Mouse (Mus musculus) cerebellum, adult 11 months (tissue): ENCODE measurements around the gene Tmem88.

Experiments
- DNase-seq: peaks from one replicate; pipeline ENCODE4 v3.0.0; 2022

Tmem88 gene

DNA sequence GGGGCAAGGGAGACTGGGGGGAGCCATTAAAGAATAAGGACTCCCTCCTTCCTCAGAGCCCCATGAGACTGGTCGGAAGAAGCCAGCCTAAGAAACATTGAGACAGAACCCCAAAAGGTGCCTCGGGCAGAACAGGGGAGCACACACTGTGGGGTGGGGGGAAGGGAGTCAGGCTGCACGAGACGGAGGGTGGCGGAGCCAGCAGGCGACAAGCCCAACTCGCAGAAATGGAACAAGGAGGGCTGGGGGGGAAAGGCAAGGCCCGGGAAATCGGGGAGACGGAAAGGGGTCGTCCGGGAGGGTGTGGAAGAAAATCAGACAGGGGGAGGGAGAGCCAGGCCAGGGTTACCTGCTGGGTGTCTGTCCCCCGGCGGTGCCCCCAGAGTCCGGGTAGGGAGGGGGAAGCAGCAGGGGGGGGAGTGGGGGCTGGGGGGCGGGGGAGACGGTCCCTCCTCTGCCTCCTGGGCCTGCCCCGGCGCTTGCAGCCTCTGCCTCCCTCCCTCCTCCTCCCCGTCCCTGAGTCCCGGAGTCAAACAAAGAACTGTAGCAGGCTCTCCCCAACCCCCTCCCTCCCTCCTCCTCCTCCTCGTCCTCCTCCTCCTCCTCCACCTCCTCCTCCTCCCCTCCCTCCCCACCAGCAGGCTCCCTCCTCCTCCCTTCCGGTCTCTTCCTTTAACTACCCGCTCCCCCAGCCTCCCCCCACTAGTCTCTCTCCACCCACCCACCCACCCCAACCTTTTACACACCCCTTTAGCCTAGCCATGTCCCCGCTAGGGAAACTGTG, 17.8 kb upstream of the Tmem88 start:
- DNase-seq, result peak; percentile 67

DNA sequence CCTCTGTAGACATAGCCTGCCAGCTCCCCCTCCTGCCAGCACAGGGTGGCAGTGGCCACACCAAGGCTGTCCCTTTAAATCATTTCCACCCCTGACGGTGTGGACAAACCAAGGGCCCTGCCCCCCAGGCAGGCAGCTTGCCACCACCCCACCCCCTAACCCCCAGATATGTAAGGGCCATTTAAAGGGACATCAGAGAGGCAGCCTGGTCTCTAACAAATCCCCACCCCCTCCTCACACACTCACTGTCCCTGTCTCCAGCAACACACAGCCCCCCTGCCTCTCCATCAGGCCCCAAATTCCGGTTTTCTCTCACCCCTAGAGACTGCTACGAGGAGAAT, 17.3 kb upstream of the Tmem88 start:
- peak; percentile 76 for DNase-seq

DNA sequence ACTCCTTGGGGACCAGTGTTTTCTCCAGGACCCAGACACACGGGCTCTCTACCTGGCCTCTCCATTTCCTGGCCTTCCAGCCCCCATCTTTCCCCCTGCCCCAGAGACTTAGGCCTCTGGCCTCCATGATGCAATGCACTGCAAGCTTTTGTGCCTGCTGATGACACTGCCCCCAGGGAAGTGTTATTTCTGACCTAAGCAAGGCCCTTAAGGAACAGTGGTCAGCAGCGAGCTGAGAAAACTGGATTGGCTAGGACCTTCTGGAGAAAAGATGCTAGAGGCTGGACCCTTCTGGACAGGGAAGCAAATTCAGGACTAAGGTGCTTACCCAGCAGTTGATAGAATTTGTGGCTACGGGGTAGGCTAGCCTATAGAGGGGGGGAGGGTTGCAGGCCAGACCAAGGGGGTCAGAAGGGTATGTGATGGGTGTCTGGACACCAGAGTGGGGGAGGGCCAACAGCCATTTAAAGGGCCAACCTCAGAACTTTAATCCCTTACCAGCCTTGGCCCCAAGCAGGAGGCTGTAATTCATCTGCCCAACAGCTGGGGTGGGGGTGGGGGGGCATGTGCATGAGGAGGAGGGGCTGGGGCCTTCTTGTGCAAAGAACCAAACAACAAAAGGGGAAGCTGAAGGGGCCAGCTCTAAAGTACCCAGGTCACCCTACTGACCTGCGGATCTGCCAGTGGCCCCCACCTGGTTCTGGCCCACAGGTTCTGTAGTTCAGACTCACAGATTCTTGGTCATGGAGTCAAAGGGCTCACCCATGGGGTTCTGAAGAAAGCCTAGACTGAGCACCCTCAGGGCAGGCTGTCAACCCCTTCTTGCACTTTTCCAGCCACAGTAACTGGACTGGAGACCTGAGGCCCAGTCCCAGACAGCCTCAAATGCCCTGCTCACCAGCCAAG, 16.6 kb upstream of the Tmem88 start:
- DNase-seq, result peak; percentile 27

- DNase-seq, result peak; percentile 73
Observed at GRCm38 (mm10) chr11:69413221-69414181, 15.5 kb upstream of the Tmem88 start, which contains the start of gene Kdm6b. Kdm6b (minus strand) TSS chr11:69413675.

GRCm38 (mm10) chr11:69412548-69412947, 14.5 kb upstream of the Tmem88 start:
- no peak for DNase-seq

GRCm38 (mm10) chr11:69411538-69412203, 13.6 kb upstream of the Tmem88 start:
- peak; percentile 61 for DNase-seq

DNA sequence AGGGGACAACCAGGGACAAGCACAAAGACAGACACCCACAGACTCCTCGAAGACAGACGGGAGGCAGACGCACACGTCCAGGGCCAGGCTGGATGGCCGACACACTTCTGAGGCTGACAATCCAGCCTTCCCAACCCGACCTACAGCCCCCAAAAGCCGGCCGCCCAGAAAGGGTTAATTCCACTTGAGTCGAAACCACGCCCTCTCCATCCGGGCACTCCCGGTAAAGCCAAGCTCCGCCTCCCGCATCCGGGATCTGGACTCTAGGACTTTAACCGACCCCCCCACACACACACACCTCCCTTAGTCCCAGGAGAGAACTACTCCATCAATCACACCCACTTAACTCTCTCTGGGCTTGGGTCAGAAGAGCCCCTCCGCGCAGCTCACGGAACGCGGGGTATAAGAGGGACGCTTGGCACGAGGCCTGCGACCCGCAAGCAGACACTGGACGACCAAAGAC, 13.1 kb upstream of the Tmem88 start:
- DNase-seq, result peak; percentile 93

DNA sequence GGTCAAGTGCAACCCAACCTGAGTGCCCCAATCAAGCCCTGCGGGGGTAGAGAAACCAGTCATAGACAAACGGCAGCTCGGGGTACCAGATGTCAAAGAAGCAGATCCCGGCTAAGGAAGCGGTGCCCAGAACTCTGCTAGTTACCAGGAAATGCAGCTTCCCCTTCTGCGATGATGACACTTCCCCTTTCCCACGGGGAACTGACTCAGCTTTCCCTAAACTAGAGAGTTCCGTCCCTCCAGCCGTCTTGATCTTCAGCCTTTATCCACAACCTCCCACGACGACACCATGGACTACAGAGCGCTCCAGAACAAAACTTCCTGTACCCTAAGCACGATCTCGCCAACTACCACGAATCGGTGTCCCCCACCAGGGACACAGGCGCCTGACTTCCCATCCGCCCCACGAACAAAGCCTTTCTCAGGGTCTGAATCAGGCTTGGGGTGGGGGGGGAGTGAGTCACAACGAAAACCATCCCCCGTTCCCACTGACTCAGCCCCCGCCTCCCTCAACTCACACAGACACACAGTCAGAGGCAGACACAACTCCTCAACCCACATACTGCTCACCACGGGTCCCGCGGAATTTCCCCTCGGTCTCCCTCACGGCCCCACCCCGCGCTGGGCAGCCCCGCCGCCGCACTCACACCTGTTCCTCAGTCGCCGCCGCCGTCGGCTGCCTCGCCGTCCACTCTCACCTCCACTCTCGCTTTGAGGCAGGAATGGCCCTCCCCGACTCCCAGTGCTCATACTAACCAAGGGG, 12.5 kb upstream of the Tmem88 start:
- no peak for DNase-seq

GRCm38 (mm10) chr11:69410045-69410309, 11.9 kb upstream of the Tmem88 start:
- DNase-seq, result no peak

DNA sequence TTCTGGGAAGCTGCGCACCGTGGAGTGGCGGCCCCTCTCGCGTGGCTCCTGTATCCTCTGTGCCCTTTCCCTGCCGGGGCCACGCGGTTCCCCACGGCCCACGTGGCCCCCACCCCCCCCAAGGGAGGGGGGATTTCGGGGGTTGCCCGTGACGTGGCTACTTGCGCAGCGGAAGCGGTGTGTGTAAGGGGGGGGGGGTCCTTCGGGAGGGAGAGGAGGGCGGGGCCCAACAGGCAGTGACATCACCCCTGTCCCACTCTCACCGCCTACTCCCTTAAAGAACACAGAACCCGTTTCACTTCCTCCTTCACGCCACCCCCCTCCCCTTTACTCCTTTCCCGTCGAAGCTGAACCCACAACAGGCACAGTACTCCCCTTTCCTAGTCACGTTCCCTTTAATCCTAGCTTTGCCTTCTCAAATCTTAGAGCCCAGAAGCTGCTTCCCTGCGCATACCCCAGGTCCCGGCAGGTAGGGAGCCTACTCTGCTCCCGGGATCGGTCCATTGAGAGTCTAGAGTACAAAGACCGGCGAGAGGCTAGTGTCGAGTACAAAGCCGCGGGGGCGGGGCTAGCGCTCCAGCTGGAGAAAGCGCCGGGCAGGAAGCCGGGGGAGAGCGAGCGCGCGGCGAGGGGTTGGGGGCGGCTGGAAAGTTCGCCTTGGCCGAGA, 11.5 kb upstream of the Tmem88 start:
- DNase-seq, result peak; percentile 73

- peak; percentile 82 for DNase-seq
Observed at GRCm38 (mm10) chr11:69408541-69409377, 10.7 kb upstream of the Tmem88 start.

GRCm38 (mm10) chr11:69407724-69408004, 9.6 kb upstream of the Tmem88 start:
- no peak for DNase-seq

DNA sequence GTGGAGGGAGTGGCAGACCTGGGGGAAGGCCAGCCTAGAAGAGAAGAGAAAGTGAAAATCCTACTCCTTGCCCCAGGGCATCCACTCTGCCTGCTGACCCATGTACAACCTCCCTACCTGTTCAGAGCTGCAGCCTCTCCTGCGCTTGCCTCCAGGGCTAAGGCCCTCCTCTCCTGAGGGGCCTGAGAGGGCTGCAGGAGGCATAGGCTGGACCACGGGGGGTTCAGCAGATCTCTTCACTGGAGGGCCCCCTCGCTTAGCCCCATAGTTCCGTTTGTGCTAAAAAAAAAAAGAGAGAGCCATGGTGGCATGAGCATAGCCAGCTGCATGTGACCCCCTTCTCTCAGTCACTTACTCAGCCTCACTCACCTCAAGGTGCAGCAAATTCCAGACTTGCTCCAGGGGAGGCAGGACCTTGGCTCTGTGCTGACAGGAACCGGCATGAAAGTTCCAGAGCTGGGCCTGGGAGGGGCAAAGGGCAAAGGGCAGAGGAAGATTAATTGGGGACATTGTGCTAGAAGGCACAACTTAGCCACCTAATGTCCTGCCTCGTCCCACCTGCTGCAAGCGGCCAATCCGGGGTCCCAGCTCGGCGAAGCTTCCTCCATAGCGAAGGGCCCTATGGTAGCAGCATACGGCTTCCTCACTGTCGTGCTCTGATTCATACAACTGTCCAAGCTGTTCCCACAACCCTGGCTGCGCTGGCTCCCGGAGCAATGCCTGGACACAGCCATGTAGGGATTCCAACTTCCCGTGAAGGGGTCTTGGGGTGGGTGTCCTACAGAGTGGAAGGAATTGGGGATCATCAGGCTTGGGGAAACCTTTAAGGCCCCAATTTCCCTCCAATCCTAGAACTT, 9.1 kb upstream of the Tmem88 start:
- DNase-seq, result peak; percentile 34

DNA sequence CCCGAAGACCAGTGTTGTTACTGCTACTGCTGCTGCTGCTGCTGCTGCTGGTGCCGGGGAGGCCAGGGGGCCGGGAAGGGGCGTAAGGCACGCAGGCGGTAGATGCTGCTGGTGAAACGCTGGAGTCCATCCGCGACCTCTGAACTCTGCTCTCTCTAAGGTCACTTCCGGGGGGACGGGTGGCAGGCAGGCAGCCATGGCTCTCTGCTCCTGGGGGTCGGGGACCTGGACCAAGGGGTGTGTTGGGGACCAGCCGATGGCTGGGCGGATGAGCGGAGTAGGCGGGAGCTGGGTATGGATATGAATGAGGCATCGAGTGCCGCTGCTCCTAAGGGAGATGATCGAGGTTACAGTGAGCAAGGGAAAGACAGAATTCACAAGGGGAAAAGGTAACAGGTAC, 8.2 kb upstream of the Tmem88 start:
- no peak for DNase-seq

- peak; percentile 30 for DNase-seq
Observed at GRCm38 (mm10) chr11:69405397-69406200, 7.6 kb upstream of the Tmem88 start.

DNA sequence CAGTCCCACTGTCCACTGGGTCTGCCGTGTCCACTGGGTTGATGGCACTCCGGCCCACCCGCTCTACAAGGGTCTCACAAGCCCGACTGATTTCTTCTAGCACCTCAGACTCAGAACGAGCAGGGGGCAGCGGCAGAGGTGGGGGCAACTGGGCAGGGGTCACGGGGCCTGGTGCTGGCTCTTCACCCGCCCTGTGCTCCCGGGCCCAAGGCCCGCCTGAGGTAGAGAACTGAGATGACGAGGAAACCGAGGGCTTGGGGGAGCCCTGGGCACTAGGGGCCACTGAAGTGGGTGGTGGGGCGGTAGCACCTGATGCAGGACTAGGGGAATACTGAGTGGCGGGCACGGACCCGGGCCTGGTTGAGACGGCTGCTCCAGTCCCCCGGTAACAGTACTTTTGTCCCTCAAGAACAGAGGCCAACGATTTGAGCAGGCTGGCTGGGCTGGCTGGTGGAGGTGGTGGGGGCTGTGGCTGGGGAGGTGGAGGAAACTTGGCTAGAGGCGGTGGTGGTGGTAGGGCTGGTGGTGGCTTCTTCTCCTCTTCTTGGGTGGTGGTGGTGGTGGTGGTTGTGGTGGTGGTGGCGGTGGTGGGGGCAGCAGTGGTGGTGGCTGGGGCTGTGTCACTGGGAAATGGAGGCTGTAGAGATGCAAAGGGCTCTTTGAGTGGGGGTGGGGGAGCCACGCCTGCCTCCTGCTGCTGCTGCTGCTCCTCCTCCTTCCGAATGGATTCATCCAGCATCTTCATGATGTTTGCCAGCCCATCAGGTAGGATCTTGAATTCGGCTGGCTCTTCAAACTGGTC, 6.8 kb upstream of the Tmem88 start:
- peak; percentile 34 for DNase-seq
